Mouse (Mus musculus) bone marrow, adult 2 months (tissue): ENCODE results near the gene Hmcn2.

Experiments used
- CTCF ChIP-seq: fragments of 200-500 bp; IDR thresholded peaks from 2 replicates; pipeline ENCODE4 v1.5.1; 2011; ENCODE audit warnings: low read length, control low read depth; ENCODE audit not compliant: control insufficient read depth, insufficient read depth
- POLR2A ChIP-seq: fragments of 200-500 bp; IDR thresholded peaks from 2 replicates; pipeline ENCODE4 v1.6.1; 2011; ENCODE audit warnings: low read depth, mild to moderate bottlenecking, control low read depth, low read length, borderline replicate concordance; ENCODE audit not compliant: control insufficient read depth

GRCm38 (mm10) chr2:31327186-31327585, 13.0 kb downstream of the Hmcn2 start:
- TF ChIP-seq POLR2A (no peak), CTCF (no peak)
